Mouse (Mus musculus) kidney, postnatal 25 days (tissue): ENCODE results near the gene Srl.
"Not testable (repeated sequence)": the region's sequence is repeated elsewhere in the genome, so short reads cannot be mapped to it uniquely, and the experiment has no call there.

Experiments used
- DNase-seq, 2 experiments: peaks; one replicate each; pipeline ENCODE4 v3.0.0; 2021; ENCODE audit warnings: mixed read lengths in 2 of 2

Srl gene

GRCm38 (mm10) chr16:4517906-4518305 is 23.7 kb downstream of the Srl start:
- no peak for DNase-seq

DNA sequence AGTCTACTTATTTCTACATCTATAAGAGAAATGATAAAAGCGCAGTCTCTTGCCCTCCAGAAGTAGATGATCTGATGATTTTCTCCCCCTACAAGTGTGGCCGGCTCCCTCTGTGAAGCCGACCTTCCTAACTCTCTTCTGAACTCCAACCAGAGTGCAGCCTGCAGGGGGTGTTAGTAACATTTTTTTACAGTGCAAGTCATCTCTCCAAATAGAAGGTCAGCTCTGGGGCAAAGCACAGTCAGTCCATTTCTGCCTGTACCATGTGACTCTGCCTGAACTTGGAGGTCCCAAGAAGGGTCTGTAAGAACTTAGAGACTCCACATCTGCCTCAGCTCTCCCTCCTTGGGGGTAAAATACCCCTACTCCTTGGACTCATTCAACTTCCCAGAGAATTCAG is 27.2 kb downstream of the Srl start:
- DNase-seq = no peak

- DNase-seq = peak; percentile 46 to 73
These were observed 28.8 kb downstream of the Srl start for GRCm38 (mm10) chr16:4512661-4513438.

GRCm38 (mm10) chr16:4511371-4511770 is 30.2 kb downstream of the Srl start:
- DNase-seq = no peak

- DNase-seq = peak; percentile 55 to 68
These were observed 35.4 kb downstream of the Srl start for GRCm38 (mm10) chr16:4506181-4506580.

DNA sequence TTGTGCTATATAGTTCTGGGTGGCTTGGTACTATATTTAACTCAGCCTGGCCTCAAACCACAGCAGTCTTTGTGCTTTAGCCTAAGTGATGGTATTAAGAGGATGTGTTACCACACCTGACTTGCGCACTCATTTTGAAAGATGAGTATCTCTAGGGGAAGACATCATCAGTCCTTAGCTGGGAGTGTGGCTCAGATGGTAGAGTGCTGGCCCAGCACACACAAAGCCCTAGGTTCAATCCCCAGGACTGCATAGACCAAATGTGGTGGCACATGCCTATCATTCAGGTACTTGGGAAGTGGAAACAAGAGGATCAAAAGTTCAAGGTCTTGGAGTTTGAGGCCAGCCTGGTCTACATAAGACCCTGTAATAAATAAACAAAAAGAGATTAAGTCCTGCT is 38.1 kb downstream of the Srl start:
- DNase-seq = no peak

GRCm38 (mm10) chr16:4502568-4502967 is 39.0 kb downstream of the Srl start:
- DNase-seq = no peak

DNA sequence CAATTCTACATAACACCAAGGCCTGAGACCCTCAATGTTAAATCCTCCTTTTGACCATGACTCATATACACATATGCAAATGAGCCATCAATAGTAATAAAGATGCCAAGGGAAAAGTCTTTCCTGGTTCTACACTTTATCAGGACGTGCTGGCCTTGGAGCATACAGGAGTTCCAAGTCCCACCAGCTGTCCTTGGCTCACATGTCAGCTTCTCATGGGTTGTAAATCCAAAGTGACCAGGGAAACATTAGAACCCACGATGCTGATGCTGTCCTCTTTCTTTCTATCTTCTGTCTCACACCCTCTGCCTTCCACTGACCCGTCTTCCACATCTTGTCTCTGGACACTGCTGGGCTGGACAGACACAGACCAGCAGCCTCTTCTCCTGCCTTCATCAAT is 39.9 kb downstream of the Srl start:
- DNase-seq = no peak

DNA sequence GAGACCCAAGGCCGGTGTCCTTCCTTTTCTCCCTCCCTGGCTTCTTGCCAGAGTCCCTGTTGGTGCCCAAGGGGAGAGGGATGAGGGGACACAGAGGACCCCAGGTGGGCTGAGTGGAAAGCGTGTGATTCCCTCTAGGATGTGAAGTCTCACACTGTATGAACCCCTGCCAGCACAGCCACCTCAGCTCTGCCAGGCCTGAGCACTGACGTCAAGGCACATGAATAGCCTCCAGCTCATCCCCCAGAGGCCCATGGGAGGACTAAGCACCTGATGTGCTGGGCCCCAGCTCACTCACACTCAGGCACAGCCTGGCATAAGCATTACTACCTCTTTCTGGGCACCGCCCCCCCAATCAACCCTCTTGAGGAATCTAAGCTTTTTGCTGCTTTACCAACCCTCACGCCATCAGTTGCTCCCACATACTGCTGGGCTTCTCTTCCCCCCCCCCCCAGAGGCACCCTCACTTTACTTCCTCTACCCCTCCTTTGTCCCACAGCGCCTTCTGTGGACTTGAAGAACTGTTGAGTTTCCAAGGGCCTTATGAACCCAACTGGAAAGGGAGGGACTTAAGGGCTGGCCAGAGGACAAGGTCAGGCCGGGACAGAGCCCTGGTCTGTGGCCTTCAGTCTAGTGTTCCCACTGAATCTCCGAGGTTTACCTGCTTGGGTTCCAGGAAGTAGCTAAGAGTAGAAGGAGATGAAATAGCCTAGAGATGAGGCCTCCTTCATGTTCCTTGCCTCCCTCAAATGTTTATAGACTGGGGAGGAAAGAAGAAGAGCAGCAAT is 40.8 kb downstream of the Srl start:
- peak in 1 of 2 experiments; percentile 77 for DNase-seq

- peak; percentile 52 to 89 for DNase-seq
These were observed 43.6 kb downstream of the Srl start for GRCm38 (mm10) chr16:4497762-4498607.

- no peak for DNase-seq
These were observed 45.1 kb downstream of the Srl start for GRCm38 (mm10) chr16:4496470-4496869.

- DNase-seq = peak; percentile 72 to 87
These were observed 45.8 kb downstream of the Srl start for GRCm38 (mm10) chr16:4495861-4496260.

DNA sequence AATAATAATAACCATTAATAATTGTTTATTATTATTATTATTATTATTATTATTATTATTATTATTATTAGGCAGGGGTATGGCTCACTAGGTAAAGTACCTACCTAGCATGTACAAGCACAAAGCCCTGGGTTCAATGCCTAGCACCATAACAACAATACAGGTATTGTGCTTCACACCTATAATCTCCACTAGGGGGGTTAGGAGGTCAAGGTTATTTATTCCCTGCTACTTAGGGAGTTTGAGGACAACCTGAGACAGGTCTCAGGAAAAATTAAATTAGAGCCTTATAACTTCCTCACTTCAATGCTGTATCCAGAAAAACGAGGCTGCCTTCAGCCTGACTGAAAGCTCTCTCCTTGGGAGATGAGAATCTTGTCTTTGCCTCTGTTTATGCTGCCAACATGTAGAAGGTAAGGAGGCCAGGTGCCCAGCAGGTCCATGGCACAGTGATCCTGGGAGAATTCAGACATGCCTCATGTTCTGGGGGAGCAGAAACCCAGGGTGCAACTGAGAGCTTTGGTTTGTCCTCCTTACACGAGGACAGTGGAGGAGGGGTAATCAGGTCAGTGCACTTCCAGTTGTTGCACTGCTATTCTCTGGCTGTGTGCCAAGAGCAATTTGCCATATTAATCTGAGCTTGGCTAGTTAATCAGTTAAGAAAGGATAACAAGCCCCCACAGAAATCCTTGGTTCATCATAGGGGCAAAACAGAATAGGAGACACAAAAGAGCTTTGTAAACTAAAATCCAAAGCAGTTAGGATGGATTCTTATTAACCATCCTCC is 48.6 kb downstream of the Srl start:
- peak; percentile 44 to 58 for DNase-seq

- DNase-seq = peak; percentile 95 to 97
These were observed 52.4 kb downstream of the Srl start for GRCm38 (mm10) chr16:4489114-4489624.

- DNase-seq = no peak
These were observed 60.9 kb downstream of the Srl start for GRCm38 (mm10) chr16:4480616-4481265.

- peak in 1 of 2 experiments; percentile 56 for DNase-seq
These were observed 63.9 kb downstream of the Srl start for GRCm38 (mm10) chr16:4477591-4478215.

- peak; percentile 95 for DNase-seq
These were observed 66.5 kb downstream of the Srl start for GRCm38 (mm10) chr16:4474882-4475803.

GRCm38 (mm10) chr16:4474040-4474881 is 67.4 kb downstream of the Srl start:
- DNase-seq = not testable (repeated sequence)

GRCm38 (mm10) chr16:4473231-4473630 is 68.4 kb downstream of the Srl start:
- DNase-seq = no peak
